Mouse (Mus musculus) cerebellum, adult 2 months (tissue): ENCODE measurements at regions not wholly inside any gene's neighbourhood (a gene's known extent, or its start where the extent isn't known, plus 50 kb on each side); places are given as distances from the start of the nearest gene placed in this dataset.

Experiments
- CTCF ChIP-seq: fragments of 200-500 bp; IDR thresholded peaks from 2 replicates; pipeline ENCODE4 v1.5.1; 2011; ENCODE audit warnings: low read depth, mild to moderate bottlenecking, control low read depth, low read length, moderate library complexity, borderline replicate concordance; ENCODE audit not compliant: insufficient read depth
- POLR2A ChIP-seq: fragments of 200-500 bp; IDR thresholded peaks from 2 replicates; pipeline ENCODE4 v1.6.1; 2011; ENCODE audit warnings: low read length, control low read depth, borderline replicate concordance; ENCODE audit not compliant: insufficient read depth

GRCm38 (mm10) chr10:17284858-17285257 lies 438.2 kb upstream of the Cited2 start:
- no peak for TF ChIP-seq CTCF
- no peak for TF ChIP-seq POLR2A
